Mouse (Mus musculus): ENCODE results near the gene Dab1. TPM values are rescaled to one million over a fixed set of nuclear protein-coding genes. Genes with fewer than 3 reads are reported as not detected.

The Dab1 gene
- polyA plus RNA-seq, 1 experiment: not detected

DNA sequence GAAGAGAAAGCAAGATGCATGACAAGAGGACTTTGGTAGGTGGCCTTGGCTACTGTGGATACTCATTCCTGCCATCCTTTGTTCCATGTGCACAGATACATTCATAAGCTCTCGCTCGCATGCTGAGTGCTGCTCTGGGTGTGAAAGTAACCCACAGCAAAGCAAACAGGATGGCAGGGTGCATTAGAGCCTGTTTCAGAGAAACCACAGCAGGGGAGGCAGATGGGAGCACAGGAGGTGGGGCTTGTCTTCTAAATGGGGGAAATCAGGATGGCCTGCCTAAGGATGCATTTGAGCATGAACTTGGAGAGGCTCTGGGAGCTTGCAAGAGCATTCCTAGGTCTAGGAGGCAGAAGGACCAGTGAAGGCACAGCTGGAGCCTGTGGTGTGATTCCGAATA, 820.5 kb downstream of the Dab1 start:
- H3K27ac ChIP-seq (ENCODE audit: insufficient read depth, low read depth, low read length): no peak overlapping the region
- TF ChIP-seq CTCF (IDR thresholded peaks at IDR 0.05; ENCODE audit: insufficient read depth, low read depth, low read length) (no peak), POLR2A (IDR thresholded peaks at IDR 0.05; ENCODE audit: insufficient read depth, low read depth, low read length) (no peak)
- H3K4me3 ChIP-seq (ENCODE audit: insufficient read depth, low read depth, low read length): no peak overlapping the region
- peaks cover 19% of the 10 kb centered on the region for H3K4me1 ChIP-seq (ENCODE audit: control insufficient read depth, insufficient read depth, low read length)
- 77% methylated on average over 3 of the region's 3 CpGs for WGBS

DNA sequence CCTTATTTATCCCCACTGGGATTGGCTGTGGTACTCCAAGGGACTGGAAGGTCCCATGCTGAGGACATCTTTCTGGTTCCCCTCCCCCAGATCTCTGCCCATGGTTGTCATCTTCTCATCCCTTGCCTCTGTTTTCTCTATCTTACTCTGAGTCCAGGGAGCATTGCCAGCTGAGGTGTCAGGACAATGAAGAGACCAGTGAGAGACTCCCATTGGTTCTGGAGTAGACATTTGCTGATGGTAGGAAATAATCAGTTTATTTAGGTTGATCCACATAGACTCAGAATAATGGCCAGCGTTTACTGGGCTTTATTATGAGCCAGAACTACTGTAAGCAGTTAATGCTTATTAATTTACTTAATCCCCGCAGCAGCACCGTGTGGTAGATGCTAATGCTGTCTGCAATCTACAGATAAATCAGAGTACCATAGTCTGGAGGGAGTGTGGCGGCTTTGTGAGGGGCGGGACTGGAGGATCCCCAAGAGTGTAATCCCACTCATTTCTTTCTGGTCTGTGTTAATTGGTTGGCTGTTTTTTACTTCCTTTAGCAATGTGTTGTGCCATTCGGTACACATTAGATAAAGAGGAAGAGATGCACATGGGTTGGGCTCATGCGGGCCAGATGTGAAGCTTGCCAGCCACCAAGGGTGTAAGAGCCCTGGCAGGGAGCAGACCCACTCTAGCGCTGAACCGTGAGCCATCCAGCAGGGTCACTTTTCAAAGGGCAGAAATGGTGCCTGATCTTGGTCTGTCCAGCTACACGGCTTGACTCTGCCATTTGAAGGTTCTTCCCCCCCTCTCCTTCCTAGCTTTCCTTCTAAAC, 824.0 kb downstream of the Dab1 start:
- WGBS: 59% methylated on average over 10 of the region's 10 CpGs
- Histone ChIP-seq H3K4me1 (ENCODE audit: control insufficient read depth, insufficient read depth, low read length) (peaks cover 19% of the 10 kb centered on the region), H3K4me3 (ENCODE audit: insufficient read depth, low read depth, low read length) (no peak overlapping the region), H3K27ac (ENCODE audit: insufficient read depth, low read depth, low read length) (no peak overlapping the region)
- TF ChIP-seq CTCF (IDR thresholded peaks at IDR 0.05; ENCODE audit: insufficient read depth, low read depth, low read length) (no peak), POLR2A (IDR thresholded peaks at IDR 0.05; ENCODE audit: insufficient read depth, low read depth, low read length) (no peak)

DNA sequence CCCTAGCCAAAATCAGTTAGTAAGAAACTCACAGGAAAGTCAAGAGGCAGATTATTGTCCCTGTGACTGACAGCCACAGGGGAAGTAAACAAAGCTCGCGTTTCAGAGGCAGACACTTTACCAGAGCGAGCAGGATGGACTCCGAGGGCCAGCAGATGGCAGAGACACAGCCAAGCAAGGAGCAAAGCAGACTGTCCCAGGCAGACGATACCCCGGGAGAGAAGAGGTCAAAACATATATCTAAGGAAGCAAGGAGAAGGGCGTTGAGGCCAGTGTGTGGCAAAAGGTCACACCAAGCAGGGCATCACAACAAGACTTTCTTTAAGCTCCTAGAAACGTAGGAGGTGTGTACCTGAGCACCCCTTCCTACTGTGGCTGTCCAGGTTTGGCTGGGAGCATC, 824.6 kb downstream of the Dab1 start:
- 62% methylated on average over 8 of the region's 8 CpGs for WGBS
- Histone ChIP-seq H3K4me1 (ENCODE audit: control insufficient read depth, insufficient read depth, low read length) (peaks cover 18% of the 10 kb centered on the region), H3K27ac (ENCODE audit: insufficient read depth, low read depth, low read length) (no peak overlapping the region), H3K4me3 (ENCODE audit: insufficient read depth, low read depth, low read length) (no peak overlapping the region)
- TF ChIP-seq CTCF (IDR thresholded peaks at IDR 0.05; ENCODE audit: insufficient read depth, low read depth, low read length) (no peak), POLR2A (IDR thresholded peaks at IDR 0.05; ENCODE audit: insufficient read depth, low read depth, low read length) (no peak)

DNA sequence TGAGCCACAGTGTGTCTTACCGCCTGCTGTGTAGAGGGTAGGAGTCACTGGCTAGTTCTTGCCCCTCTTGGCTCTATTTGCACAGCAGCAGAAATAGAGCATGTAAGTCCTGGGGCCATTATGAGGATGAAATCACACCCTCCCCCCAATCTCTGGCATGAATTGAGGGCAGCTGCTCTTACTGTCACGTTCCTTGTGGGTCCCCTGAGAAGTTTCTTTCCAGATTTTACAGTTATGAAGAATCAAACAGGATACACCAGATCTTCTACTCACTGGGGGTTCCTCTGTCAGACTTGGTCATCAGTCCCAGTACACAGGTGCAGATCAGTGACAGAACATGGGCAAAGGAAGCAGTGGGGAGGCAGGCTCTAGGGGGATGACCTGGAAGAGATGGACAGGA, 825.8 kb downstream of the Dab1 start:
- H3K27ac ChIP-seq (ENCODE audit: insufficient read depth, low read depth, low read length): no peak overlapping the region

DNA sequence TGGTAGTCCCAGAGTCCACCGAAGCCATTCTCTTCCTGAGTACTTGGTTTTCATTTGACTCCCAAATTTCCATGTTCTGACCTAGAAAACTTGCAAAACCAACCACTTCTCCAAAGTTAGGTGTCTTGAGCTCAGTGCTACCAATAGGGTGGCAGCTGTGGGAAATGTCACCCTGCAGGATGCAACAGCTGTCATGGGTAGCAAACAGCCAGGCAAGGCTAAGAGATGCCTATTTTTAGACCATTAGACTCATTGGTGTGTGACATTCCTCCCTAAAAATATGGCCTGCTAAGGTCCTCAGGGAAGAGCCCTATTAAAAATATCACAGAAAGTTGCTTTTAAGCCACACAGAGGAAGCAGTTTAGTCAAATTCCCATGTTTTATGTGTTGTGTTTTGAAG, 829.0 kb downstream of the Dab1 start:
- Histone ChIP-seq H3K4me1 (ENCODE audit: control insufficient read depth, insufficient read depth, low read length) (peaks cover 10% of the 10 kb centered on the region), H3K27ac (ENCODE audit: insufficient read depth, low read depth, low read length) (no peak overlapping the region), H3K4me3 (ENCODE audit: insufficient read depth, low read depth, low read length) (no peak overlapping the region)
- WGBS: 93% methylated on average over 1 of the region's 1 CpGs
- TF ChIP-seq CTCF (IDR thresholded peaks at IDR 0.05; ENCODE audit: insufficient read depth, low read depth, low read length) (no peak), POLR2A (IDR thresholded peaks at IDR 0.05; ENCODE audit: insufficient read depth, low read depth, low read length) (no peak)

More for the DNA sequence above, 825.8 kb downstream of the Dab1 start:
- 73% methylated on average over 2 of the region's 2 CpGs for WGBS
- TF ChIP-seq POLR2A (IDR thresholded peaks at IDR 0.05; ENCODE audit: insufficient read depth, low read depth, low read length): no peak
- no peak for TF ChIP-seq CTCF (IDR thresholded peaks at IDR 0.05; ENCODE audit: insufficient read depth, low read depth, low read length)
- Histone ChIP-seq H3K4me1 (ENCODE audit: control insufficient read depth, insufficient read depth, low read length) (peaks cover 15% of the 10 kb centered on the region), H3K4me3 (ENCODE audit: insufficient read depth, low read depth, low read length) (no peak overlapping the region)

DNA sequence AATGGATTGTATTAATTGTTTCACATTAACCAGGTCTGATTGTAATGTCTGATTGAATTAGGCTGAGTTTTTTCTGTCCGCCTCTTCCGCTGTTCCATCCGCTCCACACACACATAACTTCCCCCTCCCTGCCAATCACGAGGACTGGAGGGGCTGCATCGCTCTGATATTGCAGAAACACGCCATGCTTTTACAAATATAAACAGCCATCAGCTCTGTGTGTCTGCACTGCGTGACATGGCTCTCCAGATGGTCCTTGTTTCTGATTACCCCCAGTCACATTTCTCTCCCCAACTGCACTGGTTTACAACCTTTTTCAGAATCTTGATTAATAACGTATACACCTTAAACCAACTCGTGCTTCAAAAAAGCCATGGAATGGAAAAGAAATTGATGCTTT, 831.5 kb downstream of the Dab1 start:
- Histone ChIP-seq H3K4me1 (ENCODE audit: control insufficient read depth, insufficient read depth, low read length) (peaks cover 8% of the 10 kb centered on the region), H3K4me3 (ENCODE audit: insufficient read depth, low read depth, low read length) (no peak overlapping the region), H3K27ac (ENCODE audit: insufficient read depth, low read depth, low read length) (no peak overlapping the region)
- TF ChIP-seq CTCF (IDR thresholded peaks at IDR 0.05; ENCODE audit: insufficient read depth, low read depth, low read length) (no peak), POLR2A (IDR thresholded peaks at IDR 0.05; ENCODE audit: insufficient read depth, low read depth, low read length) (no peak)
- WGBS: 80% methylated on average over 9 of the region's 9 CpGs

DNA sequence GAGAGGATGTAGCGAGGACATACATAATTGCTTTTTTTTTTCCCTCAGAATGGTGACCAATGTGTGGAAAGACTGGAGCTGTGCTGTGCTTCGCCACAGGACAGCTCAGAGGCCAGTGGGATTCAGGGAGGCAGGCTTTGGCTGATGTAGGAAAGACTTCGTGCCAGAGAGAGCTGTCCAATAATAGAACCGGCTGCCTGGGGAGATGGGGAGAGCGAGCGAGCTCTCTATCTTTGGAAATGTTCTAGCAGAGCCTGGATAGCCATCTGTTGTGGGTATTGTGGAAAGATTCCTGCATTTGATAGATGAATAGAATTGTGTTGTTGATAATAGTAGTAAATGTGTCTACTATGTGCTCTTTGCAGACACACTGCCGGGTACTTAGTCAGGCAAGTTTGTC, 833.4 kb downstream of the Dab1 start:
- H3K27ac ChIP-seq (ENCODE audit: insufficient read depth, low read depth, low read length): no peak overlapping the region
- peaks cover 10% of the 10 kb centered on the region for H3K4me1 ChIP-seq (ENCODE audit: control insufficient read depth, insufficient read depth, low read length)
- 27% methylated on average over 7 of the region's 7 CpGs for WGBS
- H3K4me3 ChIP-seq (ENCODE audit: insufficient read depth, low read depth, low read length): no peak overlapping the region
- TF ChIP-seq CTCF (IDR thresholded peaks at IDR 0.05; ENCODE audit: insufficient read depth, low read depth, low read length) (no peak), POLR2A (IDR thresholded peaks at IDR 0.05; ENCODE audit: insufficient read depth, low read depth, low read length) (no peak)

DNA sequence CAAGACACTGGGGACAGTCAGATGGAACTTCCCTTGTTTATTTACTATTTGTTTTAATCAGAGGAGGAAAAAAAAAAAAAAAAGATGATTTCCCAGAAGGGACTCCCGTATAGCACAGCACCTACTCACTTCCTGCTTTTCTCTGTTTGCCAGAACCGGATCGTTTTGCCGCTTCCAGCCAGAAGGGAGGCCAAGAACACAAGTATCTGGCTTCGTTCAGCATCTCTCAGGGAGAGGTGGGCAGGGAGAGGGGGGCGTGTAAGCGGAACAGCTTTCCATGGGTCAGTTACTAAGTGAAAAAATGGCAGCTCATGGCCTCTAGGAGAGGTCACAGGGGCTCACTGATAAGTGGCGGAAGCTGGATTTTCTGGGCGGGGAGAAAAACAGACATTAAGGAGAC, 836.0 kb downstream of the Dab1 start:
- Histone ChIP-seq H3K27ac (ENCODE audit: insufficient read depth, low read depth, low read length) (no peak overlapping the region), H3K4me1 (ENCODE audit: control insufficient read depth, insufficient read depth, low read length) (peaks cover 10% of the 10 kb centered on the region), H3K4me3 (ENCODE audit: insufficient read depth, low read depth, low read length) (no peak overlapping the region)
- TF ChIP-seq POLR2A (IDR thresholded peaks at IDR 0.05; ENCODE audit: insufficient read depth, low read depth, low read length) (no peak), CTCF (IDR thresholded peaks at IDR 0.05; ENCODE audit: insufficient read depth, low read depth, low read length) (no peak)
- WGBS: 58% methylated on average over 9 of the region's 9 CpGs

DNA sequence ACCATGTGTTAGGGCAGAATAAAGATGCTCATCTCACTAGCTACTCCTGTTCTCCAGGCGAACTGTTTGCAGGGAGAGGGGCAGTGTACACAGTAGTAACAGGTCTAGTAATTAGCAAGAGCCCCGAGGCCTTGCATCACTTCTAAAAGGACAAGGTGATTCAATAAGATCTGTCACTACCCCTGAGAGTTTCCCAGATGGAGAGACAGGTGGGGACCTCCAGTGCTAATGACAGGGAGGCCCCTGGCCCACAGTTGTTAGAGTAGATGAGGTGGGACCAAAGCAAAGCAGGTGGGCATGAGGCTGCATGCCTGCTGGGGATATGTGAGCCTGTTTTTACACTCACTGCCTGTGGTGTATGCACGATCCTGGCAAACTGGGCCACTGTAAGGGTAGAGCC, 836.6 kb downstream of the Dab1 start:
- 78% methylated on average over 3 of the region's 3 CpGs for WGBS
- Histone ChIP-seq H3K4me1 (ENCODE audit: control insufficient read depth, insufficient read depth, low read length) (peaks cover 10% of the 10 kb centered on the region), H3K27ac (ENCODE audit: insufficient read depth, low read depth, low read length) (no peak overlapping the region), H3K4me3 (ENCODE audit: insufficient read depth, low read depth, low read length) (no peak overlapping the region)
- TF ChIP-seq POLR2A (IDR thresholded peaks at IDR 0.05; ENCODE audit: insufficient read depth, low read depth, low read length): no peak

Measured in olfactory bulb, adult 2 months (tissue).